Mouse (Mus musculus): ENCODE results near the gene Gapdhs. TPM values are rescaled to one million over a fixed set of nuclear protein-coding genes. Genes with fewer than 3 reads are reported as not detected.
A peak's percentile ranks its signal among the peaks of the same experiment; 100 is the strongest.
"Not testable (repeated sequence)": the region's sequence is repeated elsewhere in the genome, so short reads cannot be mapped to it uniquely, and the experiment has no call there.

Gene Gapdhs
- total RNA-seq, 2 experiments from 2014 or later = not detected

- DNase-seq (ENCODE audit: low spot score in 2 of 2) = no peak
Measured at GRCm38 (mm10) chr7:30747525-30748204, 4.2 kb upstream of the Gapdhs start.

GRCm38 (mm10) chr7:30744022-30744598 lies 629 bp upstream of the Gapdhs start:
- no peak for DNase-seq (ENCODE audit: low spot score in 2 of 2)

GRCm38 (mm10) chr7:30742570-30742969 lies 911 bp downstream of the Gapdhs start:
- not testable (repeated sequence) for DNase-seq (ENCODE audit: low spot score in 2 of 2)

- peak in 1 of 2 experiments; percentile 40 for DNase-seq (ENCODE audit: low spot score in 2 of 2)
Measured at GRCm38 (mm10) chr7:30736211-30736610, 7.3 kb downstream of the Gapdhs start.

- DNase-seq (ENCODE audit: low spot score in 2 of 2) = not testable (repeated sequence)
Measured at GRCm38 (mm10) chr7:30730064-30730722, 13.3 kb downstream of the Gapdhs start.

- DNase-seq (ENCODE audit: low spot score in 2 of 2) = peak; percentile 95 to 99
Measured at GRCm38 (mm10) chr7:30729396-30730063, 14.0 kb downstream of the Gapdhs start, which contains the start of gene Tmem147. Gene Tmem147 (minus strand): TSS chr7:30729540.

GRCm38 (mm10) chr7:30728739-30729395 lies 14.6 kb downstream of the Gapdhs start:
- DNase-seq (ENCODE audit: low spot score in 2 of 2) = peak in 1 of 2 experiments; percentile 13

GRCm38 (mm10) chr7:30728214-30728613 lies 15.3 kb downstream of the Gapdhs start:
- DNase-seq (ENCODE audit: low spot score in 2 of 2) = no peak

- DNase-seq (ENCODE audit: low spot score in 2 of 2) = no peak
Measured at GRCm38 (mm10) chr7:30723274-30723953, 20.1 kb downstream of the Gapdhs start.

GRCm38 (mm10) chr7:30721286-30721685 lies 22.2 kb downstream of the Gapdhs start:
- DNase-seq (ENCODE audit: low spot score in 2 of 2) = no peak

- DNase-seq (ENCODE audit: low spot score in 2 of 2) = no peak
Measured at GRCm38 (mm10) chr7:30719669-30720068, 23.8 kb downstream of the Gapdhs start.

GRCm38 (mm10) chr7:30717716-30718046 lies 25.8 kb downstream of the Gapdhs start:
- DNase-seq (ENCODE audit: low spot score in 2 of 2) = no peak

- DNase-seq (ENCODE audit: low spot score in 2 of 2) = peak; percentile 32 to 33
Measured at GRCm38 (mm10) chr7:30717006-30717715, 26.3 kb downstream of the Gapdhs start.

- DNase-seq (ENCODE audit: low spot score in 2 of 2) = no peak
Measured at GRCm38 (mm10) chr7:30711942-30712341, 31.5 kb downstream of the Gapdhs start, which contains the start of gene Atp4a. Gene Atp4a (plus strand): TSS chr7:30712209.

GRCm38 (mm10) chr7:30707441-30707840 lies 36.0 kb downstream of the Gapdhs start:
- no peak for DNase-seq (ENCODE audit: low spot score in 2 of 2)

- no peak for DNase-seq (ENCODE audit: low spot score in 2 of 2)
Measured at GRCm38 (mm10) chr7:30706214-30706882, 37.1 kb downstream of the Gapdhs start.

GRCm38 (mm10) chr7:30698589-30698988 lies 44.9 kb downstream of the Gapdhs start, which contains the start of gene 2200002J24Rik:
Gene 2200002J24Rik (plus strand): TSS chr7:30698926.
- no peak for DNase-seq (ENCODE audit: low spot score in 2 of 2)

GRCm38 (mm10) chr7:30698101-30698500 lies 45.4 kb downstream of the Gapdhs start:
- no peak for DNase-seq (ENCODE audit: low spot score in 2 of 2)

- no peak for DNase-seq (ENCODE audit: low spot score in 2 of 2)
Measured at GRCm38 (mm10) chr7:30688325-30688724, 55.2 kb downstream of the Gapdhs start.

Measured in layer of hippocampus, adult 18-20 months (tissue).